Mouse (Mus musculus) MEL (cell line): ENCODE data around the gene Camta2. TPM values are rescaled to one million over a fixed set of nuclear protein-coding genes. Genes with fewer than 3 reads are reported as not detected.

Source experiments
- DNase-seq: peaks from one replicate; pipeline ENCODE4 v3.0.0; 2011; ENCODE audit warnings: low read depth, low spot score
- H3K27ac ChIP-seq: 2 replicates; pipeline ENCODE4 v1.5.1; 2012; ENCODE audit warnings: low read depth, mild to moderate bottlenecking, control low read depth, low read length, moderate library complexity; ENCODE audit not compliant: control insufficient read depth
- H3K27me3 ChIP-seq, 2 experiments: fragments of 150-350 bp in 1 of 2; sonication (generic) in 1 of 2; 2 replicates each; pipeline ENCODE4 v1.6.1; 2012; ENCODE audit warnings: low read length in 2 of 2, mild to moderate bottlenecking in 2 of 2, improper control_type of control experiment in 1 of 2, moderate library complexity in 1 of 2; ENCODE audit not compliant: insufficient read depth in 2 of 2, control insufficient read depth in 1 of 2
- H3K36me3 ChIP-seq, 2 experiments: 2 replicates each; pipeline ENCODE4 v1.6.1; 2012 to 2014; ENCODE audit warnings: low read length in 2 of 2, improper control_type of control experiment in 1 of 2, inconsistent platforms in 1 of 2, mild to moderate bottlenecking in 1 of 2; ENCODE audit not compliant: insufficient read depth in 2 of 2, control insufficient read depth in 1 of 2
- H3K4me1 ChIP-seq, 2 experiments: fragments of 150-350 bp in 1 of 2; sonication (generic) in 1 of 2; 2 replicates each; pipeline ENCODE4 v1.6.1; 2012; ENCODE audit warnings: low read length in 2 of 2, improper control_type of control experiment in 1 of 2, mild to moderate bottlenecking in 1 of 2; ENCODE audit not compliant: insufficient read depth in 2 of 2, control insufficient read depth in 1 of 2
- H3K4me3 ChIP-seq, 2 experiments: fragments of 150-350 bp in 1 of 2; sonication (generic) in 1 of 2; 2 replicates each; pipeline ENCODE4 v1.5.1; 2012; ENCODE audit warnings: low read depth in 2 of 2, low read length in 2 of 2, mild to moderate bottlenecking in 2 of 2, moderate library complexity in 2 of 2, control low read depth in 1 of 2, improper control_type of control experiment in 1 of 2; ENCODE audit not compliant: control insufficient read depth in 1 of 2, insufficient read depth in 1 of 2
- H3K79me2 ChIP-seq: 2 replicates; pipeline ENCODE4 v1.6.1; 2012; ENCODE audit warnings: mild to moderate bottlenecking, low read length, moderate library complexity; ENCODE audit not compliant: control insufficient read depth, poor library complexity, insufficient read depth
- H3K9ac ChIP-seq: 2 replicates; pipeline ENCODE4 v1.6.1; 2012; ENCODE audit warnings: low read depth, mild to moderate bottlenecking, control low read depth, low read length, moderate library complexity; ENCODE audit not compliant: control insufficient read depth, poor library complexity, severe bottlenecking
- H3K9me3 ChIP-seq: fragments of 150-350 bp; sonication (generic); replicated peaks from 2 replicates; pipeline ENCODE4 v1.6.1; 2012; ENCODE audit warnings: mild to moderate bottlenecking, low read length, improper control_type of control experiment, moderate library complexity; ENCODE audit not compliant: insufficient read depth
- E2F4 ChIP-seq: IDR thresholded peaks from 2 replicates; pipeline ENCODE4 v1.6.1; 2011; ENCODE audit warnings: low read depth, low read length, improper control_type of control experiment, borderline replicate concordance
- ELF1 ChIP-seq: IDR thresholded peaks from 2 replicates; pipeline ENCODE4 v1.6.1; 2014; ENCODE audit warnings: low read depth, mild to moderate bottlenecking, inconsistent platforms, low read length, improper control_type of control experiment, moderate library complexity
- GABPA ChIP-seq: IDR thresholded peaks from 2 replicates; pipeline ENCODE4 v1.6.1; 2012; ENCODE audit warnings: low read depth, mild to moderate bottlenecking, inconsistent platforms, low read length, improper control_type of control experiment, moderate library complexity
- GATA1 ChIP-seq: IDR thresholded peaks from 2 replicates; pipeline ENCODE4 v1.6.1; 2011; ENCODE audit warnings: low read depth, low read length, improper control_type of control experiment
- MAZ ChIP-seq: IDR thresholded peaks from 2 replicates; pipeline ENCODE4 v1.6.1; 2012; ENCODE audit warnings: low read depth, mild to moderate bottlenecking, inconsistent platforms, low read length, improper control_type of control experiment
- MEF2A ChIP-seq: IDR thresholded peaks from 2 replicates; pipeline ENCODE4 v1.6.1; 2014; ENCODE audit warnings: low read depth, mild to moderate bottlenecking, inconsistent platforms, low read length, improper control_type of control experiment; ENCODE audit not compliant: poor library complexity, insufficient replicate concordance, severe bottlenecking; ENCODE audit errors: extremely low read depth
- MXI1 ChIP-seq: IDR thresholded peaks from 2 replicates; pipeline ENCODE4 v1.6.1; 2011; ENCODE audit warnings: mild to moderate bottlenecking, low read depth, low read length, improper control_type of control experiment
- MYB ChIP-seq: IDR thresholded peaks from 2 replicates; pipeline ENCODE4 v1.6.1; 2011; ENCODE audit warnings: mild to moderate bottlenecking, low read depth, low read length, improper control_type of control experiment
- MYC ChIP-seq: IDR thresholded peaks from 2 replicates; pipeline ENCODE4 v1.6.1; 2011; ENCODE audit warnings: low read depth, mild to moderate bottlenecking, low read length, improper control_type of control experiment, moderate library complexity
- NELFE ChIP-seq: IDR thresholded peaks from 2 replicates; pipeline ENCODE4 v1.6.1; 2011; ENCODE audit warnings: low read depth, low read length, improper control_type of control experiment
- NRF1 ChIP-seq: IDR thresholded peaks from 2 replicates; pipeline ENCODE4 v1.6.1; 2014; ENCODE audit warnings: low read depth, mild to moderate bottlenecking, inconsistent platforms, low read length, improper control_type of control experiment, moderate library complexity; ENCODE audit not compliant: poor library complexity, insufficient read depth, severe bottlenecking
- POLR2A ChIP-seq, 2 experiments: IDR thresholded peaks; 2 replicates each; pipeline ENCODE4 v1.6.1; 2011 to 2012; ENCODE audit warnings: low read length in 2 of 2, mild to moderate bottlenecking in 2 of 2, control low read depth in 1 of 2, improper control_type of control experiment in 1 of 2, low read depth in 1 of 2, moderate library complexity in 1 of 2; ENCODE audit not compliant: control insufficient read depth in 1 of 2, insufficient read depth in 1 of 2, poor library complexity in 1 of 2
- POLR2AphosphoS2 ChIP-seq: IDR thresholded peaks from 2 replicates; pipeline ENCODE4 v1.6.1; 2011; ENCODE audit warnings: low read length, improper control_type of control experiment
- RAD21 ChIP-seq: IDR thresholded peaks from 2 replicates; pipeline ENCODE4 v1.6.1; 2011; ENCODE audit warnings: mild to moderate bottlenecking, low read depth, low read length, improper control_type of control experiment
- TAL1 ChIP-seq: IDR thresholded peaks from 2 replicates; pipeline ENCODE4 v1.6.1; 2012; ENCODE audit warnings: mild to moderate bottlenecking, inconsistent platforms, low read length, moderate library complexity, mixed read lengths
- TCF12 ChIP-seq: IDR thresholded peaks from 2 replicates; pipeline ENCODE4 v1.6.1; 2014; ENCODE audit warnings: low read depth, mild to moderate bottlenecking, inconsistent platforms, low read length, improper control_type of control experiment, moderate library complexity
- USF2 ChIP-seq, 2 experiments: IDR thresholded peaks; 2 replicates each; pipeline ENCODE4 v1.6.1; 2011 to 2012; ENCODE audit warnings: improper control_type of control experiment in 2 of 2, low read length in 2 of 2, borderline replicate concordance in 1 of 2, inconsistent platforms in 1 of 2, low read depth in 1 of 2, mild to moderate bottlenecking in 1 of 2; ENCODE audit not compliant: insufficient read depth in 1 of 2
- ZKSCAN1 ChIP-seq: IDR thresholded peaks from 2 replicates; pipeline ENCODE4 v1.6.1; 2012; ENCODE audit warnings: low read depth, mild to moderate bottlenecking, inconsistent platforms, low read length, improper control_type of control experiment, moderate library complexity
- polyA plus RNA-seq, 2 experiments: library from polyadenylated mRNA; stranded (reverse) in 1 of 2; unstranded in 1 of 2; fragments of >175 nt in 1 of 2; fragments of >200 nt in 1 of 2; gene quantifications; 2 replicates each; pipeline versions ENCODE4 v1.2.1 to v1.2.4; 2012; ENCODE audit warnings: low replicate concordance in 2 of 2, low read depth in 1 of 2; ENCODE audit not compliant: insufficient read length in 2 of 2, insufficient read depth in 1 of 2, missing spikeins in 1 of 2
- total RNA-seq: library from RNA; depleted of rRNA; stranded (reverse); fragments of 300-350 nt; gene quantifications from 2 replicates; pipeline ENCODE4 v1.2.3, GENCODE M21; 2012

Gene Camta2
- total and polyA plus RNA-seq, 3 experiments, result 1.9 to 15.0 TPM; not detected in 1

DNA sequence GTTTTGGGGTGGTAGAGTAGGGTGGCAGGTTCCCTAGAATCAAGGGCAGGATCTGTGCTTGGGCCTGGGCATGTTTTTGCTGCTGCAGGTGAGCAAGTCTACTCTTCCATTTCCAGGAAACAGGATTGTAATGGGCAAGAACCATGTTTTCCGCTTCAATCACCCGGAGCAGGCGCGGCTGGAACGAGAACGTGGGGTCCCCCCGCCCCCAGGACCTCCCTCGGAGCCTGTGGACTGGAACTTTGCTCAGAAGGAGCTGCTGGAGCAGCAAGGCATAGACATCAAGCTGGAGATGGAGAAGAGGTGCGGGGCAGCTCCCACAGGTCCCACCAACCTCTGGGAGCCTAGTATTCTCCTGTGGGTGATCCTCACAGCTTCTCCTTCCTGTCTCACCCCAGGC, 36.8 kb upstream of the Camta2 start:
- H3K36me3 ChIP-seq, result peaks cover 0 to 2% of the 10 kb centered on the region in 2 experiments; a peak in 1 of 4 replicates
- no peaks in the 10 kb centered on the region for H3K9me3 ChIP-seq
- no peak overlapping the region for H3K4me3 ChIP-seq
- peaks cover 0 to 3% of the 10 kb centered on the region in 2 experiments; a peak in 1 of 4 replicates for H3K4me1 ChIP-seq
- TF ChIP-seq E2F4 (no peak), MYB (no peak), MAZ (no peak), GATA1 (no peak)
- TF ChIP-seq, all 39 proteins: peak for 0
- H3K9ac ChIP-seq, result no peak overlapping the region
- no peaks in the 10 kb centered on the region for H3K79me2 ChIP-seq
- no peaks in the 10 kb centered on the region for H3K27me3 ChIP-seq
- H3K27ac ChIP-seq, result no peak overlapping the region
- no peak for DNase-seq

DNA sequence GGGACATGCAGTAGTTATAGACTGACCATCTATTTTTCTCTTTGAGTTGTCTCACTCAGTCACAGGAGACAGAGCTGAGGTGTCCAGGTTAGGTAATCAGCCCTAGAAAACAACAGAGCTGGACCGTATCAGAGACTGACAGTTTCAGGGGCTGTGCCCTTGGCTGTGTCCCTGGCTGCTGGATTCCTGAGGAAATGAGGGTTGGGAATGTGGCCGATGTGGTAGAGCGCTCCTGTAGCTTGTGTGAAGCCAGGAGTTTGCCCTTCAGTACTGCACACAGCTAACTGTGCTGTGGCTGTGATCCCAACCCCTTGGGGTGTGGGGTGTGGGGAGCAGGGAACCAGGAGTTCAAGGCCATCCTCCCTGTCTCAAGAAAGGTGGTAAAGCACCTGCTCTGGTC, 33.2 kb upstream of the Camta2 start:
- Histone ChIP-seq H3K36me3 (peaks cover 0 to 2% of the 10 kb centered on the region in 2 experiments; a peak in 1 of 4 replicates), H3K9me3 (no peaks in the 10 kb centered on the region), H3K79me2 (no peaks in the 10 kb centered on the region), H3K4me3 (no peak overlapping the region), H3K27me3 (no peaks in the 10 kb centered on the region), H3K27ac (no peak overlapping the region), H3K9ac (no peak overlapping the region), H3K4me1 (peaks cover 0 to 3% of the 10 kb centered on the region in 2 experiments; a peak in 1 of 4 replicates)
- TF ChIP-seq ZKSCAN1 (no peak), MEF2A (no peak), RAD21 (no peak), TCF12 (no peak), POLR2AphosphoS2 (no peak), NELFE (no peak), NRF1 (no peak), USF2 (IDR thresholded peaks at IDR 0.05; ENCODE audit: borderline replicate concordance in 1 of 2, insufficient read depth in 1 of 2, low read depth in 1 of 2, low read length in 2 of 2) (no peak), MYC (no peak), ELF1 (no peak), POLR2A (IDR thresholded peaks at IDR 0.05; ENCODE audit: control insufficient read depth in 1 of 2, insufficient read depth in 1 of 2, low read depth in 1 of 2, low read length in 2 of 2, poor library complexity in 1 of 2) (no peak), TAL1 (no peak), MAZ (no peak), GABPA (no peak), MXI1 (no peak)
- DNase-seq, result no peak
